Mouse (Mus musculus) kidney, postnatal 36 days (tissue): ENCODE results near the gene Tmem129.

Source experiments
- DNase-seq, 2 experiments: peaks; one replicate each; pipeline ENCODE4 v3.0.0; 2021 to 2022; ENCODE audit warnings: mixed read lengths in 2 of 2

Tmem129 gene

GRCm38 (mm10) chr5:33687142-33687541, 28.9 kb upstream of the Tmem129 start:
- peak in 1 of 2 experiments; percentile 55 for DNase-seq

DNA sequence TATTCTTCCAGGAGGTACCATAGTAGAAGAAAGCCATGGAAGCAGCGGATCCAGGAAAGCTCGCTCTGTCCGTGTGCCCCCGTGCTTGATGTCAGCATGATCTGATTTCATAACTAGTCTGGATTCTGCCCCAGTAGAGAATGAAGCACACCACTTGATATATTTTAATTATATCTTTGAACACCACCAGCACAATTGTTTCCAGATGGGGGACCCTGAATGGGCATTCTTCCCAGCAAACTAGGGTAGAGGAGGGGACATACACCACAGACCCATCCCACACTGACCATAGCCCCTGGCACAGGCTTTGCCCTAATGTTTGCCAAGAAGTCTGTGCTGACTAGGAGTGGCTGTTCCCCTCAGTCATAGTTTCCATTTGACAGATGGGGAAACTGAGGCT, 26.7 kb upstream of the Tmem129 start:
- DNase-seq: no peak

DNA sequence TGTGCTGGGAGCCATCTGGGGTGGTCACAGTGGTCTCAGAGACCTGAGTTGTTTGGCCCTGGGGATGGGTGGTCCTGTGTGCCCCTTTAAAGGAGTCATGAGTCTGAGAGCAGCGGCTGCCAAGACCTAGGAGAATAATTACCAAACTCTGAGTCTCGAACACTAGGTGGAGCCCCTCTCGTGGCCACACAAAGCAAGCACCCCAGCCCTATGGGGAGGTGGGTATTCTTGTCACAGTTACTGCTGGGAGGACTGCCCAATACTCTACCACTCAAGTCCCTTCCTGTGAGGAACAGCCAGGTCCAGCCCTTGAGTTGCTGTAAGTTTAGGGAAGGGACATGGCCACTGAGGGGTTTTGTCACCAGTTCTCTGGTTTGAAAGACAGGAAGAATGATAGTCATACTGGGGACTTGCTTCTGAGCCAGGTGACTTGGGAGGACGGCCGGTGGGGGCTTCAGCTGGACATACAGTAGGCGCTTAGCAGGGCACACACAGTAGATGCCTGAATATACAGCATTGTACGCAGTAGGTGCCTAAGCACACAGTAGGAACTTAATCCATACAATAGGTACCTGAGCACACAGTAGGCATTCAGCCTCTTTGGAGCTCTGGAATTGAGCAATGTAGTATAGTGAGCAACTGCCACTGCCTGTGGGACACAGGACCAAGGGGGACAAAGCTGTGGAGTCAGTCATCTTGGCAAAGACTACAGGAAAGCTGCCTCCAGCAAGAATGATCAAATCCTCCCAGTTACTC, 25.9 kb upstream of the Tmem129 start:
- peak; percentile 76 to 77 for DNase-seq

GRCm38 (mm10) chr5:33682963-33683362, 24.7 kb upstream of the Tmem129 start:
- DNase-seq: no peak

GRCm38 (mm10) chr5:33681611-33682388, 23.6 kb upstream of the Tmem129 start:
- no peak for DNase-seq

GRCm38 (mm10) chr5:33681044-33681443, 22.8 kb upstream of the Tmem129 start:
- DNase-seq: no peak

DNA sequence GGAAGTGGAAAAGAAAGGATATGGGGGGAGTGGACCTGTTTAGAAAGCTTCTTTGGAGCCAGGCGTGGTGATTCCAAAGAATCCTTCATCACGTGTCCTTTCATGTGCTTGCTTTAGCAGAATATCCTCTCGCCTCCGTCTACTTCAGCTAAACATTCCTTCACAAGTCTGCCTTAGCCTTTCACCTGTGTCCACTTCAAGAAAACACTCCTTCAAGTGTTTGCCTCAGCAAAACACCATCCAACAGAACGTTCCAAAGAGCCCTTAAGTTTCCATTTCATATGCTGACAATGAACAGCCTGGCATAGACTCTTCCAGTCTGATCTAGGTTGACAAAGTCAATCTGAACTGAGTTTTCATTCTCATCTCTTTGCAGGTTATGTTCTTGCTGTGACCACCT, 20.0 kb upstream of the Tmem129 start:
- DNase-seq: peak in 1 of 2 experiments; percentile 39

DNA sequence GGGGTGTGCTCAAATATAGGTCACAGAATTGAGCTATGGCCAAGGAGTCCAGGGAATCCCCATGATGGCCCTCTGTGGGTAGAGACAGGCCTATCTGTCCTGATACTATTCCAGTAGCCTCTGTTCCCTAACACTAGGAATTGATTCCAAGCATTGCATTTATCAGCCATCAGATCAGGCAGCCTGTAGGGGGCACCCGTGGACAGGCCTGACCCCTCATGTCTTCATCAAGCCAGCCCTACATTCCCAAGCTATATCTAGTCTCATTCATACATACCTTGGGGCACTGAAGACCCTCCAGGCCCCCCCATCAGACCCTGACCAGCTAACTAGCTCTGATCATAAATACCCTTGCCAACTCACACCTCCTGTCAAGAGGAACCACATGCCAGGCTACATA, 17.7 kb upstream of the Tmem129 start:
- DNase-seq: peak; percentile 70 to 87

DNA sequence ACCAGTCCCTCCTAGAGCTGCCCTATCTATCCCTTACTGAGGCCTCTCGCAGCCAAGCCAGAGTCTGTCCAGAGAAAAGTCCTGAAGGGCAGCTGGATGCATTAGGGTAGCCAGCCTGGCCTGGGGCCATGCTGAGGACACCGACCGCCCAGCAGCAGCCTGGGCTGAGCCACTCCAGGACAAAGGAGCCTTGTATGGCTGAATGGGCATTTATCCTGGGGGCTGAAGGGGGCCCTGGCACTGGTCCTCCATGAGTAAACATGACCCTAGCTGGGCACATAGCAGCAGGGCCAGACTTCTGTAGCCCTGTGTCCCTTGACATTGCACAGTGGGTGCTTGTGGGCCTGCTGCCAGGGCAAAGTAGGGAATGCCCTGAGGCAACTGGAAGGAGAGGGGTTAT, 16.2 kb upstream of the Tmem129 start:
- DNase-seq: no peak

DNA sequence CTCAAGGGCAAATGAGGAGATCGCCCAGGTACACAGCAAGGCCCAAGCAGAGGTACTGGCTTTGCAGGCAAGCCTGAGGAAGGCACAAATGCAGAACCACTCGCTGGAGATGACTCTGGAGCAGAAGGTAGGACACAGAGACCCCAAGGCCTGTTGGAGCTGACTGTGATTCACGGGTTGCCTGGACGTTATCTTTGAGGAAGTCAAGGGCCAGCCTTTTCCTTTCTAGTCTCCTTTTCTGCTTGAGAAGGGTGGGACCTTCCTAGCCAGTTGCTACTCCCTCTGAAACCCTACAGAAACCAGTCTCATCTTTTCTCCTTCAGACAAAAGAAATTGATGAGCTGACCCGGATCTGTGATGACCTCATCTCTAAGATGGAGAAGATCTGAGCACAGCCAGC, 13.4 kb upstream of the Tmem129 start:
- DNase-seq: no peak

DNA sequence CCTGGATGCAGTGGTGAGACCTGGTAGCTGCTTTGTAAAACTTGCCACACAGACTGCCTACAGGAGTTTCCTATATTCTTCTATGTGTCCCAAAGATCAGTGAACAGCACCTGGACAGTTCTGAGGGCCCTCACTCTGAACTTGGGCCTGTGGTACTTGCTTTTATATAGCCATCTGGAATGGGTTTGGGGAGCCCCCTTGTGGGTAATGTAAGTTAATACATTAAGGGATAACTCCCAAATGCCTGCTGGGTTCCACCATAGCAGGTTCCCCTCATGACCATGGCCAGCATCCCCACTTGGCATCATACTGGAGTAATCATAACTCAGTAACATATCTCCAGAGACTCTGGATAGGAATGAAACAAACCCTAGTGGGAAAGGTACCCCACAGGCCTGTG, 10.0 kb upstream of the Tmem129 start:
- DNase-seq: peak; percentile 38 to 69

DNA sequence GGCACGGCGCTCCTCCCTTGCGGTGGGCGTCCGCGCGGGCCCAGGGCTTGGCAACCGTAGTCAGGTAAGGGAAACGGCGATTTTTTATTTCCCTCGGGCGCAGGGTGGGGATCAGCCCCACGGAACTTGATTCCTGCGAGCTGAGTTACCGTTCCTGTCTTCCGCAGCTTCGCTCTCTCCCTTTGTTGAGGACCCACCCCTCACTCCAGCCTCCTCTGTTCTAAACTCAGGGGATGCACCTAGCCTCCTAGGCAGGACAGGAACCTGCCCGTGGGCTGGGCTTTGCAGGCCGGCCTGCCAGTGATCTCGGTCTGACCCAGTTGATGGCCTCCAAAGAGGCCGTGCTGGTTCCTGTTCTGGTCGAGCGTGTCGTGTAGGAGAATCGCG, 441 bp upstream of the Tmem129 start:
- DNase-seq: no peak

DNA sequence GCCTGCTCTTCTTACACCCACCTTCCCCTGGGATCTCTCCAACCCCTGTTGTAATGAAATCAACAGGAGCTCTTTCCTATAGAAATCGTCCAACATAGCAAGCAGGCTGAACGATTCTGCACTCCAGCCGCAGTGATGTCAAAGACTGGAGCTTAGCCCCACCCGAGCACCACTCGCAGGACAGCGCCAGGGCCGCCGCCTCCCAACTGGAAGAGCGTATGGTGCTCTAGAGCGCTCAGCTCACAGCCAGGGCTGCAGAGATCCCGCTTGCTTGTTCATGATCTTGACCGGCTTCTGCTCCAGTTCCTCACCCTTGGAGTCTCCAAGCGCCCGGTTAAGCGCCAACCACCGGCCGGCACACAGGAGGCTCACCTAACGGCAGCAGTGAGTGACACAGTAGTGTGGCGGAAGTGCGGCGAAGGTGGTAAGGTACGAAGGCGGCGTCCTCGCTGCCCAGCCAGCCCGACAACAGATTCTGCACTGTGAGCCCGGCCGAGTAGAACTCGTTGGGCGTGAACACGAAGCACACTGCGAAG, 897 bp downstream of the Tmem129 start:
- DNase-seq: no peak

DNA sequence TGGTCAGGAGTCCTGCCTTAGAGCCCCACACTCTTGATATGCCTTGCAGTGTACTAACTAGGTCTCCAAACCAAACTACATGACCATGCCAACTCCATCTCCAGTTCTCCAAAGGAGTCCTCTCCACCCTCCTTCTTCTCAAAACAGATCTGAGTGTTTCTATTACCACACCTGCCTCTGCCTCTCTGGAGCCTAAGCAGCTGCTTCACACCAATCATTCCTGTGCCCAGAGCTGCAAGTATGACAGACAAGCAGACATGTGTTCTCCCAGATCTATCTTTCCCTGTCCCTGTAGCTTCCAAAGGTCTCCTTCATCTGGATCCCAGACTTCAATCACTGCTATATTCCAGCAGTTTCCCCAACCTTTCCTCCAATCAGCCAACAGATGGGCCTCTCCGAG, 1.5 kb downstream of the Tmem129 start:
- DNase-seq: no peak

DNA sequence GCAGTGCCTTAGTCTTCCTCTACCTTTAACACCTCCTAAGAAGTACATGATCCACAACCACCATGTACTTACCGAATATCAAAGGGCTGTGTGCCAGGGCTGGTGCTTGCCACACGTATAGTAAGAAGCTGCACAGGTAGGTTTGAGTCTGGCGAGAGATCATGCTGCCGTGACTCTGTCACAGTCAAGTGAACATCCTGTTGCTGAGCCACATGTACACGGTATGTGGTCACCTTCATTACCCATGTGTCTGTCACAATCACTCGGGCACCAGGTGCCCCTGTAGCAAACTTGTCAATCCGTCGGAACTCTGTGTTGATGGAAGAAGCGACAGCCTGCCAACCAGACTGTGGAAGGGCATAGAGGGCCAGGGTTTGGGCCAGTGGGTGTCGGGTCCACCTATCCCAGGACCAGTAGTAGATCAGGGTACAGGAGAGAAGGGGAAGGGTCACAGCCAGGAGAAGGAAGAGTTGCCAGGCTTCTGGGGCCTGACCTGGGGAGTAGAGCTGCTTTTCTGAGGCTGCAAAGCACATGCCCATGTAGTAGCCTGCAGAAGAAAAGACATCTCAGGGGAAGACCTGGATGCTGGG, 2.9 kb downstream of the Tmem129 start:
- DNase-seq: no peak

- no peak for DNase-seq
These were observed 3.8 kb downstream of the Tmem129 start for GRCm38 (mm10) chr5:33654424-33654823.

- DNase-seq: no peak
These were observed 5.4 kb downstream of the Tmem129 start for GRCm38 (mm10) chr5:33652783-33653173.

DNA sequence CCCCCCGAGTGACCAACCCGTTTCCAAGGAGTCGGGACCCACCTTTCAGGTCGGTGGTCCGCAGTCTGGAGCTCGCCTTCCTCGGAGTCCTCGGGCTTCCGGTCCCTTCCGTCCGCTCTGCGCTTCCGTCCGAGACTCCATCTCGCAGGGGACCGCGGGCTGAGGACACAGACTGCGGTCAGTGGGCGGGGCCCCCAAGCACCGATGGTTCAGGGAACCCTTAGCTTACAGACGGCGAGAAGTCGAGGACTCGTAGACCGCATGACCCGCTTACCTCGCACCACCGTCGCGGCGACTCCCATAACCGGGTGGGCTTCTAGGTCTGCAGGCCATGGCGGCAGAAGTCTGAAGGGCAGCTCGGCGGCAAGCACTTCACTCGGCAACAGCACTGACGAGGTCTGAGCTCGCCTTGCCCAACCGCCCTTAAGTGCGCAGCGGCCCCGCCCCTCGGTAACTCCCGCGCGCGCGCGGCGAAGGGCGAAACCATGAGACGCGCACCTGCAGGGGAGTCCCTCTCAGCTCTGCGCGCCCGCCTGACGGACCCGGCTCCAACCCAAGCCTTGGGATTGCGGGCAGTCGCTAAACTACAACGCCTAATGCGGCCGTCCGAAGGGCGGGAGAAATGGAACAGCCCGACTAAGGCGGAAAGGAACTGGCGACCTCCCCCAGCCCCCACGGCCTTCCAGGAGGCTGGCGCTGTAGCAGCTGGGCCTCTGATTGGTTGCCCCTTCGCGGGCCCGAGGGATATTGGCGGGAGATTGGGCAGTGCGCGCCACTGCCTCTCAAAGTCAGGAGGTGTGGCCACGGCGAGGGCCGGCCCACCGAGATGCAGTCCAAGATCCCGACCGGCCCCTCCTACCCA, 6.1 kb downstream of the Tmem129 start, which contains the start of gene Slbp:
Gene Slbp (minus strand): TSS at position 654 of the 862 bp plus-strand sequence.
- peak; percentile 98 for DNase-seq

DNA sequence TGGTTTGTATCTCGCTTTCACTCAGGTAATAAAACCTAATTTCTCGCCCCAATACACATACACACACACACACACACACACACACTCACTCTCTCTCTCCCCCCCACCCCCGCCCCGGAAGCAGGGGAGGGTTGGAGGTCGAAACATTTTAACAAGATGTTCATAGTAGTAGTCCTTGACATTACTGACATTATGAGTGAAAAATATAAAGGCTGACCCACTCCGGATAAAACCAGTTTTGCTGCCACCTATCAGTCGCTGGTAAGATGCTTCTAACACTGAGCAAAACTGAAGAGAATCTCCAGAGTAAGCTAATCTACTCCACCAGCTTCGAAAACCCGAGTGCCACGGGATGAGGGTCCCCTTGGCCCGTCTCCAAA, 6.7 kb downstream of the Tmem129 start:
- DNase-seq: no peak

DNA sequence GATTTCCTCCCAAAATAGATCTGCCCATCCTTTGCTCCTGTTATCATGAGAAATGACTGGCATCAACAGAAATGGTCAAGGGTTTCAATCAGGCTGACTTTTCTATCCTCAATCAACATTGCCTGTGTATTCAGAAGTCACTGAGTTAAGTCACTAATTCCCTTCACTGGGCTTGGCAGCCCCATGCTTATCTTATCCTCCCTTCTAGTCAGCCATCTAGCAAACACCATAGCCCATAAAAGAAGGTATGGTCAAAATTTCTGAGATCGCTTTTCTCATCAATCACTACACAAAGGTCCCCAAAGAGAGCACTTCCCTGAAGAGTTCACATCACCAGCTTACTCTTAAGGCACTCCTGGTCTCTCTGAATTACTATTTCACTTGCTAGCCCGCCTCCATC, 7.2 kb downstream of the Tmem129 start:
- no peak for DNase-seq

GRCm38 (mm10) chr5:33640652-33641051, 17.6 kb downstream of the Tmem129 start:
- DNase-seq: peak; percentile 46 to 67

DNA sequence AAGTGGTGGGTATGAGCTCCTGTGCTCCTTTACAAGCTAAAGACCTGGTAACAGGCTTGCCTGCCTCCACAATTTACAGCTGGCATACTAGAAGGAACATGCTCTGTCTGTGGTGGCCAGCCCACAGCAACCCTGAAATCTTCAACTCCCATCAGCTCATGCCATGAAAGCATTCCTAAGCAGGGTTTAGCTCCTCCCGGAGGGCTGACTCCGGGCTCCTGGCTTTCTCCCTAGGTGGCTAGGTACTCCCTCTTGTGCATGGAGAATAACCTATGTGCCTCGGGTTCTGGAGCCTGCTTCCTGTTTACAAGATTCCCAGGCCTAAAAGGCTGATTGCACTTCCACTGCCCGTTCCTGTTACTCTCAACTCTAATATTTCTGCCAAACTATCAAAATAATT, 19.4 kb downstream of the Tmem129 start:
- no peak for DNase-seq
